Mouse (Mus musculus): ENCODE measurements around the gene Faap100.

- no peak for TF ChIP-seq POLR2A (IDR thresholded peaks at IDR 0.05; ENCODE audit: low read depth, low read length)
- no peak for TF ChIP-seq CTCF (IDR thresholded peaks at IDR 0.05; ENCODE audit: extremely low read depth, insufficient read length, insufficient replicate concordance, low read depth, low read length)
Observed at GRCm38 (mm10) chr11:120355277-120356039, 23.1 kb downstream of the Faap100 start.

Data from small intestine, adult 2 months (tissue).